32 mouse cellular contexts compared by ENCODE assay signal in the genomic region with DNA sequence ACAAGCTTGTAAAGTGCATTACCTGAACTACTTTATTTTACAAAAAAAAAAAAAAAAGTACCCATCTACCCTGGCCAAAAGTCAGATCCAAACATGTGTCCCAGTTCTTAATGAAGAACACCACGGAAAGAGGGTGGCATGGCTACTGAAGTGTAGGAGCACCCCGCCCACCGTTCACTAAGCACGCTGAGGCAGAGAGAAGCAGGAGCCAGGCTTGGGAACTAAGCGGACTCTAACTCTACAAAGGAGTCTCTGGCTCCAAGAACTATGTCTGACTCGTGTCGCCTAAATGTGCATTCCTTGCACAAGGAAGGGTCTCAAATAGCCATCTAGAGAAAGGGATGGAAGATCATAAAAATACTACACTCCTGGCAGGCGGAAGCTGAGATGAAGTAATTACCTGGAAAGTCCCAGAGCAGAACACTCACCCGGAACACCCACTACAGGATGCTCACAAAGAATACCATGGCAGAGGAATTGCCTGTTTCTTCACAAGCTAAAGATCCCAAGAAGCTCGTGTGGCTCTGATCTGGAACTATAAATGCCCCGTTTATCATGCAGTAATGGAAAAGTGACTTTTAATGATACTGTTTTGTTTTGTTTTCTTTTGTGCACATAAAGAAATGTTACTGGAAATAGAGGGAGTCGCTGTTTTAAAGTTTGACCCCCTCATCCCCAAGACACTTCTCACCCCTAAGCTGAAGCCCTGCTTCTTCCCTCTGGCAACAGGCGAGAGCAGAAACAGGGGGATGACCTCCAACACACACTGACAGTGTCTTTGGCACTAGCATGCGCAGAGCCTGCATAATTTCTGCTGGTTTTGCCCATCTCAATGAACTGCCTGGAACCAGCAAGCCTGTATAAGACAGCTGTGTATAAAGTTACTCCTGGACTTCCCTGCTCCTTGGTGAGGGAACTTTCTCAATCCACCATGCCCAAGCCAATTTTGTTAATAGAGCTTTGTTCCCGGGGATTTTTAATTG.
A peak's percentile ranks its signal among the peaks of the same experiment; 100 is the strongest.
DNase-seq lines count a peak whose midpoint lies in the region; ATAC-seq and TF ChIP-seq lines count a peak whose summit lies in the region.
"Had no signal": no experiment of that assay in that cellular context is flagged by ENCODE, and none has a peak within 500 bp of the region (broad histone marks: within the 10 kb centered on the region; RNA-seq: fewer than 3 reads in every experiment).

No protein-coding gene starts in this region.

- H3K9ac ChIP-seq in kidney, embryonic 16.5 days (replicated peaks; ENCODE audit: low read length), result no peak overlapping the region; the same call in 1 of the 2 replicates
- H3K9ac ChIP-seq: embryonic facial prominence, embryonic 12.5 days; forebrain, embryonic 15.5 days; hindbrain, embryonic 14.5 days; limb, embryonic 15.5 days; liver, embryonic 13.5 days; midbrain, embryonic 15.5 days; neural tube, embryonic 15.5 days had no signal

- peak overlapping the region; percentile 19; the same call in 1 of the 2 replicates for H3K4me2 ChIP-seq in kidney, embryonic 16.5 days (replicated peaks; ENCODE audit: low read depth, low read length)
- H3K4me2 ChIP-seq: embryonic facial prominence, embryonic 12.5 days; forebrain, embryonic 15.5 days; heart, embryonic 11.5 days; hindbrain, embryonic 14.5 days; limb, embryonic 15.5 days; liver, embryonic 13.5 days; midbrain, embryonic 15.5 days; neural tube, embryonic 15.5 days had no signal

- POLR2A ChIA-PET in Patski (lab: Charles Lee), result interaction anchor here (0.7 kb wide), 1 partner anchor 9 kb away, joined by 3 read pairs; no protein-coding TSS in a partner anchor

- peak; percentile 79 for DNase-seq in heart, adult 11 months
- DNase-seq in heart, postnatal 25 days (ENCODE audit: low spot score), result no peak
- no peak for DNase-seq in kidney, postnatal 14 days
- DNase-seq in 3T3-L1 (ENCODE audit: low read depth, low spot score) (peak; percentile 45), Patski (ENCODE audit: low read depth, low spot score) (no peak)
- DNase-seq in lung, postnatal 4 days, result no peak
- DNase-seq: adrenal gland, postnatal 14 days; B cell, adult 2 months; cerebellum, adult 11 months; cerebellum, adult 9-10 months; cerebellum, postnatal 36 days; gastrocnemius, postnatal 25 days; heart, adult 18-20 months; heart, postnatal 4 days; left cerebral cortex, postnatal 4 days; liver, embryonic 13.5 days; lung, adult 18-20 months; retina, postnatal 1 day; right cerebral cortex, postnatal 14 days; thymus, postnatal 14 days had no signal

- CTCF ChIA-PET in Patski (lab: Charles Lee), result interaction anchor here (1.1 to 2.2 kb wide), 4 partner anchors 9 to 53 kb away, joined by 5 to 9 read pairs (median 6); no protein-coding TSS in a partner anchor

- H3K4me1 ChIP-seq in kidney, embryonic 16.5 days (ENCODE audit: insufficient read depth, low read length), result peaks cover 38% of the 10 kb centered on the region
- H3K4me1 ChIP-seq: liver, embryonic 13.5 days had no signal

- no peaks in the 10 kb centered on the region for H3K36me3 ChIP-seq in kidney, embryonic 16.5 days (ENCODE audit: insufficient read depth, low read length)
- H3K36me3 ChIP-seq: embryonic facial prominence, embryonic 12.5 days; forebrain, embryonic 10.5 days; forebrain, embryonic 15.5 days; limb, embryonic 15.5 days; liver, embryonic 13.5 days; midbrain, embryonic 10.5 days; midbrain, embryonic 15.5 days; neural tube, embryonic 15.5 days had no signal

- in situ Hi-C loops in Patski (cut with MboI; ENCODE audit: low pct_unique_long_range_greater_than_20kb), result no loop called here

- no peaks in the 10 kb centered on the region for H3K27me3 ChIP-seq in kidney, embryonic 16.5 days (ENCODE audit: insufficient read depth, low read length)
- no peaks in the 10 kb centered on the region for H3K27me3 ChIP-seq in Patski
- H3K27me3 ChIP-seq: embryonic facial prominence, embryonic 12.5 days; forebrain, embryonic 15.5 days; limb, embryonic 15.5 days; liver, embryonic 13.5 days; midbrain, embryonic 15.5 days; neural tube, embryonic 15.5 days had no signal

- 39% methylated on average over 15 of the region's 15 CpGs for WGBS in kidney, embryonic 16.5 days

- H3K4me3 ChIP-seq in kidney, embryonic 16.5 days (ENCODE audit: low read length), result no peak overlapping the region
- H3K4me3 ChIP-seq: embryonic facial prominence, embryonic 12.5 days; forebrain, embryonic 10.5 days; forebrain, embryonic 15.5 days; limb, embryonic 15.5 days; liver, embryonic 13.5 days; midbrain, embryonic 10.5 days; midbrain, embryonic 15.5 days; neural tube, embryonic 15.5 days had no signal

- intact Hi-C loops in heart, postnatal 25 days (cut with DNase I), result no loop called here

- peak overlapping the region; percentile 47 for H3K27ac ChIP-seq in kidney, embryonic 16.5 days (ENCODE audit: low read length)
- H3K27ac ChIP-seq: embryonic facial prominence, embryonic 12.5 days; forebrain, embryonic 10.5 days; forebrain, embryonic 15.5 days; hindbrain, embryonic 14.5 days; limb, embryonic 15.5 days; liver, embryonic 13.5 days; midbrain, embryonic 10.5 days; midbrain, embryonic 15.5 days had no signal

- H3K9me3 ChIP-seq in kidney, embryonic 16.5 days (ENCODE audit: low read length), result no peaks in the 10 kb centered on the region
- H3K9me3 ChIP-seq: embryonic facial prominence, embryonic 12.5 days; forebrain, embryonic 10.5 days; forebrain, embryonic 15.5 days; limb, embryonic 15.5 days; liver, embryonic 13.5 days; midbrain, embryonic 10.5 days; midbrain, embryonic 15.5 days; neural tube, embryonic 15.5 days had no signal

- peak; percentile 46; the same call in 1 of the 2 replicates for ATAC-seq in kidney, embryonic 16.5 days (ENCODE audit: low FRiP score, low TSS enrichment)
- peak; percentile 25 for ATAC-seq in Patski
- ATAC-seq: forebrain, embryonic 15.5 days; intestine, postnatal 0 days; lung, postnatal 0 days; midbrain, embryonic 15.5 days had no signal

- no peak for TF ChIP-seq CTCF in Patski (IDR thresholded peaks at IDR 0.05)

Comparison
In these comparisons a context has a peak if more than half of its experiments do, and no peak if none do; other contexts are left out.
1. DNase-seq: peak in heart, adult 11 months (single experiment) and 3T3-L1 (single experiment); none in heart, postnatal 25 days (single experiment), kidney, postnatal 14 days (single experiment), Patski (single experiment) and lung, postnatal 4 days (0 of 2).